Mouse (Mus musculus) brain, embryonic 14.5 days (tissue): ENCODE measurements around the gene Slit3. TPM values are rescaled to one million over a fixed set of nuclear protein-coding genes. Genes with fewer than 3 reads are reported as not detected.

Experiments used
- DNase-seq: peaks from one replicate; pipeline ENCODE4 v3.0.0-alpha.2; 2011; ENCODE audit warnings: low read depth
- CTCF ChIP-seq: fragments of 200-500 bp; IDR thresholded peaks from 2 replicates; pipeline ENCODE4 v1.5.1; 2012; ENCODE audit warnings: inconsistent platforms, mild to moderate bottlenecking, moderate library complexity, borderline replicate concordance; ENCODE audit not compliant: insufficient read depth, insufficient read length; ENCODE audit errors: extremely low read depth
- POLR2A ChIP-seq: fragments of 200-500 bp; IDR thresholded peaks from 2 replicates; pipeline ENCODE4 v1.6.1; 2012; ENCODE audit warnings: mild to moderate bottlenecking, inconsistent platforms, borderline replicate concordance; ENCODE audit not compliant: poor library complexity, insufficient read depth, insufficient read length, severe bottlenecking; ENCODE audit errors: extremely low read depth
- polyA plus RNA-seq: library from polyadenylated mRNA; depleted of rRNA; stranded (reverse); fragments of >200 nt; gene quantifications from 2 replicates; pipeline ENCODE4 v1.2.3, GENCODE M21; 2012

The Slit3 gene
- polyA plus RNA-seq, 1 experiment, result 9.3 TPM

- DNase-seq, result no peak
- TF ChIP-seq POLR2A (no peak), CTCF (no peak)
Measured at GRCm38 (mm10) chr11:35502128-35502527, 381.1 kb downstream of the Slit3 start.

GRCm38 (mm10) chr11:35504051-35504450, 383.0 kb downstream of the Slit3 start:
- TF ChIP-seq POLR2A, result no peak
- no peak for TF ChIP-seq CTCF
- no peak for DNase-seq

DNA sequence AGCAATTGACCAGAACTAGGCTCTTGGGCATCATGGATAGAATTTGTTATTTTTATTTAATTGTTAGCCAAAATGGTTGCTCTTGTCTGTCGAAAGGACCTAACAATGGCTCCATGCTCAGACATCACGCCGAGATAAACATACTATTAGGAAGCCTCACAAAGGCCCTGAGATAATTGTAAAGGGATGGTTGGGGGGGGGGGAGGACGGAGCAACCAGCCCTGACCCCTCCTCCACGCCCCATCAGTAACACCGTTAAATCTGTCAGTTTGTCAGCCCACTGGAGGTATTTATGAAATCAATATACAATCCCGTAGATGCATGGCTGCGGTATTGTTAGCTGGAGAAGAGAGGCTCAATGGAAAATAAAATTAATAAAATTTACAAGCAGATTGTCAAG, 383.9 kb downstream of the Slit3 start:
- TF ChIP-seq CTCF (no peak), POLR2A (no peak)
- DNase-seq, result no peak

- no peak for DNase-seq
- TF ChIP-seq POLR2A (no peak), CTCF (no peak)
Measured at GRCm38 (mm10) chr11:35505316-35505715, 384.3 kb downstream of the Slit3 start.

- no peak for TF ChIP-seq POLR2A
- TF ChIP-seq CTCF, result no peak
- no peak for DNase-seq
Measured at GRCm38 (mm10) chr11:35505817-35506216, 384.8 kb downstream of the Slit3 start.

DNA sequence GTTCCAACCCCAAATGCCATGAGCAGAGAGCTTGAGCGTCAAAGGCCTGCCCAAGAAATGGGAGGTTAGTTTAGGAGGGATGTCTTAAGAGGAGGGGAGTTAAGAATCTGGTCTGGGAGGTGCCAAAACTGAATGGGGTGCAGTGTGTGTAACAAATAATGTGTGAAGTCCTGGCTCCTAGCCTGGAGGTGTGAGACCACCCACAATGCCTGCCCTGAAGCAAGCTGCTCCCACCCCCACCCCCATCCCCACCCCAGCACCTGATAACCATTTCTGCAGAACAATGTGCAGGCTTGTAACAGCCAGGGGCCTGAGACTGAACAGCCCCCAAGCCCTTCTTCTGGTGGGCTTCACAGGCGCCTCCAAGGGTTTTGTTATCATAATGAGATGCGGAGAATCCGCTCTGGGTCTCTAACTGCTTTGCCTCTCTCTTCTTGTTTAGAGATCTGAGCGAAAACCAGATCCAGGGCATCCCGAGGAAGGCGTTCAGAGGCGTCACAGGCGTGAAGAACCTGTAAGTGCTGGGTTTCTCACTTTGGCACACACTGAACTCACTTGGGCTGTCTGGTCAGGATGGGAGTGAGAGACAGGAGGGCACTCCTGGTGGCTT, 386.9 kb downstream of the Slit3 start:
- no peak for TF ChIP-seq CTCF
- TF ChIP-seq POLR2A, result no peak
- peak; percentile 47 for DNase-seq

DNA sequence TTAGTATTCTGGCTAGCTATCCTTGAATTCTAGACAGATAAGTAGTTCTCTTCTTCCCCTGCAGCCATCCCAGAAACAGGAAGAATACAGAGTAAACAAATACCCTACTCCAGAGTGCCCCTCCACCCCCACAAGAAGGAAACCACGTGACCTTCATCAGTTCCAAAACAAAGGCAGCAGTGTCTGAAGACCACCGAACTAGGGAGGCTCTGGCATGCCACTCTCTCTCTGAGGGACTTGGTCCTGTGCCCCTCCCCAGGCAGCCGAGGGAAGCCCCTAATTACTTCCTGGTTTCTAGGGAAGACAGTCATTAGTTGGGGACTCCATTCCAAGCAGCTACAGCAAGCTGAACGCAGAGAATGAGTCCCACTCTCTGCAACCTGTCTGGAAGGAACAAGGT, 391.7 kb downstream of the Slit3 start:
- TF ChIP-seq POLR2A, result no peak
- no peak for TF ChIP-seq CTCF
- peak; percentile 80 for DNase-seq

- DNase-seq, result peak; percentile 80
- no peak for TF ChIP-seq CTCF
- TF ChIP-seq POLR2A, result no peak
Measured at GRCm38 (mm10) chr11:35513343-35513742, 392.3 kb downstream of the Slit3 start.

DNA sequence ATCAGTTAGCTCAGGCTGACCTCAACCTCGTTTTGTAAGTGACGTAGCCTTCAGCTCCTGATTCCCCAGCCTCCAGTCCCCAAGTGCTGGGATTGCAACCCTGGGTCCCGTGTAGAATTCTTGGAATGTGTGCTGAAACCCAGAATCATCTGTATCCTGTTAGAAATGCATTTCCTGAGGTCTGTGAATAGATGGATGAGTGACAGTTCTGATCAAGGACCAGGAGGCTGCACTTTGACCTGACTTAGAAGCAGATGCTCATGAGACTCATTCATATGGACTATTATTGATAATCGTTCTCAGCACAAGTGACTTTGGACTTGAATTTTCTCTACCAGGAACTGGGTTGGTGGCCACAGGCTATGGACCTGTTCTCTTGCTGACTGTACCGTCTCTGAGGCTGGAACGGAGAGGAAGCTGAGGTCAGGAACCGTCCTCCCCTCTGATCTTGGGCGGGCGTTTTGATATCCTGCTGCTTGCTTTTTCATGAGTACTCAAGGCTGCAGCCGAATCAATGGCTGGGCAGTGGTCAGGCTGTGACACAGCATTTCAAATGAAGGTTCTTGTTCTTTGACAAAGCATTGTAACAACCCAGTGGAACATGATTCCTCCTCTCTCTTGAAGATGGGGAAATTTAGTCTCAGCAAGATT, 401.9 kb downstream of the Slit3 start:
- DNase-seq, result no peak
- TF ChIP-seq POLR2A (no peak), CTCF (no peak)

- DNase-seq, result peak; percentile 39
- TF ChIP-seq POLR2A (no peak), CTCF (no peak)
Measured at GRCm38 (mm10) chr11:35523773-35524172, 402.7 kb downstream of the Slit3 start.

GRCm38 (mm10) chr11:35526219-35526762, 405.3 kb downstream of the Slit3 start:
- TF ChIP-seq POLR2A, result no peak
- TF ChIP-seq CTCF, result no peak
- no peak for DNase-seq
